Mouse (Mus musculus) midbrain, embryonic 16.5 days (tissue): Measurements from ENCODE around the gene Dapk3. TPM values are rescaled to one million over a fixed set of nuclear protein-coding genes. Genes with fewer than 3 reads are reported as not detected.

Source experiments
- ATAC-seq: fragments of 200-750 bp; cut with Nextera tagmentation; 2 replicates; pipeline ENCODE4 v1.8.0; 2017; ENCODE audit warnings: moderate TSS enrichment
- H3K27ac ChIP-seq: fragments of 300-500 bp; sonication (generic); 2 replicates; pipeline ENCODE4 v1.5.1; 2014; ENCODE audit warnings: mild to moderate bottlenecking, low read length, mixed read lengths
- H3K27me3 ChIP-seq: fragments of 300-500 bp; sonication (generic); 2 replicates; pipeline ENCODE4 v1.6.1; 2014; ENCODE audit warnings: low read depth, low read length, mixed read lengths; ENCODE audit not compliant: control insufficient read depth, insufficient read depth
- H3K36me3 ChIP-seq: fragments of 300-500 bp; sonication (generic); 2 replicates; pipeline ENCODE4 v1.6.1; 2014; ENCODE audit warnings: mild to moderate bottlenecking, low read length, moderate library complexity, mixed read lengths; ENCODE audit not compliant: control insufficient read depth, insufficient read depth
- H3K4me1 ChIP-seq: fragments of 300-500 bp; sonication (generic); 2 replicates; pipeline ENCODE4 v1.6.1; 2014; ENCODE audit warnings: mild to moderate bottlenecking, low read length, mixed read lengths; ENCODE audit not compliant: control insufficient read depth, insufficient read depth
- H3K4me2 ChIP-seq: fragments of 300-500 bp; sonication (generic); 2 replicates; pipeline ENCODE4 v1.6.1; 2014; ENCODE audit warnings: mild to moderate bottlenecking, low read length, mixed read lengths
- H3K4me3 ChIP-seq: fragments of 300-500 bp; sonication (generic); 2 replicates; pipeline ENCODE4 v1.5.1; 2014; ENCODE audit warnings: low read depth, mild to moderate bottlenecking, low read length, moderate library complexity, mixed read lengths
- H3K9ac ChIP-seq: fragments of 300-500 bp; sonication (generic); 2 replicates; pipeline ENCODE4 v1.6.1; 2014; ENCODE audit warnings: low read depth, low read length, mixed read lengths
- H3K9me3 ChIP-seq: fragments of 300-500 bp; sonication (generic); replicated peaks from 2 replicates; pipeline ENCODE4 v1.6.1; 2014; ENCODE audit warnings: mild to moderate bottlenecking, low read length, mixed read lengths; ENCODE audit not compliant: control insufficient read depth, poor library complexity, severe bottlenecking
- WGBS: fragments of 180-500 bp; shearing (Covaris S2); extraction: QIAGEN DNeasy Blood & Tissue Kit; methylation state at CpG from one replicate; pipeline ENCODE4 v1.1.7; 2014; 5-methylcytosine and 5-hydroxymethylcytosine counted together
- polyA plus RNA-seq: library from polyadenylated mRNA; unstranded; fragments of >200 nt; fragmentation: Nextera tagmentation; extraction: Ambion mirVana; gene quantifications from 2 replicates; pipeline ENCODE4 v1.2.1, GENCODE M21; 2015

Gene Dapk3
- 52.5 and 58.3 TPM in 2 replicates for polyA plus RNA-seq

GRCm38 (mm10) chr10:81182336-81183333, at the start of gene Dapk3:
Gene Dapk3 (plus strand): TSS chr10:81183005.
- Histone ChIP-seq H3K4me1 (peaks cover 18% of the 10 kb centered on the region), H3K27ac (peak within 1 kb of the TSS; percentile 88), H3K9ac (peak within 1 kb of the TSS; percentile 72), H3K27me3 (no peaks in the 10 kb centered on the region), H3K4me3 (peak within 1 kb of the TSS; percentile 51), H3K9me3 (no peaks in the 10 kb centered on the region), H3K36me3 (peaks cover 49% of the 10 kb centered on the region), H3K4me2 (peak within 1 kb of the TSS; percentile 64)
- peak; percentile 94 for ATAC-seq
- WGBS: 6% methylated on average over 51 of the region's 53 CpGs

- Histone ChIP-seq H3K36me3 (no peaks in the 10 kb centered on the region), H3K9ac (no peak overlapping the region), H3K4me2 (no peak overlapping the region), H3K27ac (no peak overlapping the region), H3K27me3 (peaks cover 28% of the 10 kb centered on the region), H3K4me3 (no peak overlapping the region), H3K4me1 (peaks cover 26% of the 10 kb centered on the region), H3K9me3 (no peaks in the 10 kb centered on the region)
- no peak for ATAC-seq
- WGBS: 6% methylated on average over 16 of the region's 16 CpGs
Observed at GRCm38 (mm10) chr10:81134181-81134587, 48.6 kb upstream of the Dapk3 start.

GRCm38 (mm10) chr10:81134966-81135681, 47.7 kb upstream of the Dapk3 start, which contains the start of gene Zbtb7a:
Gene Zbtb7a (plus strand): TSS chr10:81135220.
- 2% methylated on average over 40 of the region's 41 CpGs for WGBS
- ATAC-seq: no peak

GRCm38 (mm10) chr10:81135831-81136705, 46.7 kb upstream of the Dapk3 start:
- Histone ChIP-seq H3K9ac (peak overlapping the region; percentile 92), H3K9me3 (no peaks in the 10 kb centered on the region), H3K27ac (peak overlapping the region; percentile 94), H3K4me3 (peak overlapping the region; percentile 90), H3K36me3 (no peaks in the 10 kb centered on the region), H3K4me1 (peaks cover 34% of the 10 kb centered on the region), H3K27me3 (peaks cover 25% of the 10 kb centered on the region), H3K4me2 (peak overlapping the region; percentile 96)
- ATAC-seq: peak; percentile 26
- under 1% methylated on average over 71 of the region's 86 CpGs for WGBS

More at GRCm38 (mm10) chr10:81134966-81135681, 47.7 kb upstream of the Dapk3 start, which contains the start of gene Zbtb7a:
- H3K9me3 ChIP-seq: no peaks in the 10 kb centered on the region
- H3K36me3 ChIP-seq: no peaks in the 10 kb centered on the region
- H3K27ac ChIP-seq: peak within 1 kb of the TSS; percentile 94
- H3K4me2 ChIP-seq: peak within 1 kb of the TSS; percentile 96
- H3K4me1 ChIP-seq: peaks cover 29% of the 10 kb centered on the region
- peak within 1 kb of the TSS; percentile 92 for H3K9ac ChIP-seq
- H3K4me3 ChIP-seq: peak within 1 kb of the TSS; percentile 90
- peaks cover 25% of the 10 kb centered on the region for H3K27me3 ChIP-seq

- peaks cover 36% of the 10 kb centered on the region for H3K4me1 ChIP-seq
- peak; percentile 47 for ATAC-seq
Observed at GRCm38 (mm10) chr10:81136706-81137231, 46.0 kb upstream of the Dapk3 start.

GRCm38 (mm10) chr10:81137252-81138130, 45.3 kb upstream of the Dapk3 start:
- H3K4me3 ChIP-seq: peak overlapping the region; percentile 90
- H3K4me2 ChIP-seq: peak overlapping the region; percentile 93
- H3K27ac ChIP-seq: peak overlapping the region; percentile 94
- peak overlapping the region; percentile 88 for H3K9ac ChIP-seq
- whole genome bisulfite sequencing: under 1% methylated on average over 36 of the region's 89 CpGs
- no peaks in the 10 kb centered on the region for H3K9me3 ChIP-seq
- no peaks in the 10 kb centered on the region for H3K36me3 ChIP-seq
- peak; percentile 91 for ATAC-seq
- H3K4me1 ChIP-seq: peaks cover 39% of the 10 kb centered on the region
- H3K27me3 ChIP-seq: peaks cover 25% of the 10 kb centered on the region

More at GRCm38 (mm10) chr10:81136706-81137231, 46.0 kb upstream of the Dapk3 start:
- Histone ChIP-seq H3K36me3 (no peaks in the 10 kb centered on the region), H3K4me2 (peak overlapping the region; percentile 96), H3K9ac (peak overlapping the region; percentile 92), H3K27ac (peak overlapping the region; percentile 94), H3K27me3 (peaks cover 25% of the 10 kb centered on the region), H3K4me3 (peak overlapping the region; percentile 90), H3K9me3 (no peaks in the 10 kb centered on the region)
- WGBS: under 1% methylated on average over 36 of the region's 50 CpGs

DNA sequence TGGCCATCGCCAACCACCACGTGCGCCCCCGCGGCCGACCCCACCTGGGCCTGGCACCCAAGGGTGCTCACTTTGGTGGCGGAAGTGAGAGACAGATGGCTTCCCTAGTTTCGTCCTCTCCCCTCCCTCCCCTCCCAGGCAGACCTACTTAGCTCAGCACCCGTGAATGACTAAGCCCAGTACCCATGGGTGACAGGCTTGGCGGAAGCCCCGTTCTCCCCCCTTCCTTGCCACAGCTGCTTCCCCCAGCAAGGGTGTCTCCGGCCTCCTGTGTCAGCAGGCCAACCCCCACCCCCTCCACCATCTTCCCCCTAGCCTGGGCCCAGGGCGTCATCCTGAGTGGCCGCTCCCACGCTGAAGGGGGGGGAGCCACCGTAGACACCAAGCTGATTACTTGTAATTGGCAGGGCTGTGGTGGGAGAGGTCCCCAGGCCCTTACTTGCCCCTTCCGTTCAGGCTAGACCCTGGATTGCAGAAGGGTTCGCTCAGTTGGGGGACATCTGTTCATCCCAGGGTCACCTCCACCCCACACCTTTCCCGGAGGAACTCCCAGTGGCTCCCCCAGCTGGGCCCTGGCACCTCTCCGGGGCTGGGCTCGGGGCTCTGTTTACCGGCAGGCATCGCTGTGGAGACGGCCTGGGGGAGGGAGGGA, 44.5 kb upstream of the Dapk3 start:
- peak overlapping the region; percentile 93 for H3K4me2 ChIP-seq
- peaks cover 20% of the 10 kb centered on the region for H3K27me3 ChIP-seq
- 1% methylated on average over 22 of the region's 24 CpGs for WGBS
- no peaks in the 10 kb centered on the region for H3K9me3 ChIP-seq
- H3K9ac ChIP-seq: peak overlapping the region; percentile 88
- H3K27ac ChIP-seq: peak overlapping the region; percentile 85
- H3K36me3 ChIP-seq: no peaks in the 10 kb centered on the region
- peak overlapping the region; percentile 90 for H3K4me3 ChIP-seq
- H3K4me1 ChIP-seq: peaks cover 39% of the 10 kb centered on the region
- ATAC-seq: no peak
